Mouse (Mus musculus) midbrain, embryonic 13.5 days (tissue): ENCODE measurements around the gene Eif4h. TPM values are rescaled to one million over a fixed set of nuclear protein-coding genes. Genes with fewer than 3 reads are reported as not detected.

Source experiments
- ATAC-seq: fragments of 200-750 bp; cut with Nextera tagmentation; 2 replicates; pipeline ENCODE4 v1.8.0; 2017; ENCODE audit warnings: mild to moderate bottlenecking, moderate TSS enrichment, moderate library complexity
- H3K27ac ChIP-seq: fragments of 300-500 bp; sonication (generic); 2 replicates; pipeline ENCODE4 v1.5.1; 2015; ENCODE audit warnings: inconsistent platforms, mild to moderate bottlenecking, moderate library complexity
- H3K27me3 ChIP-seq: fragments of 300-500 bp; sonication (generic); 2 replicates; pipeline ENCODE4 v1.6.1; 2015; ENCODE audit warnings: mild to moderate bottlenecking, inconsistent platforms
- H3K36me3 ChIP-seq: fragments of 300-500 bp; sonication (generic); 2 replicates; pipeline ENCODE4 v1.6.1; 2015; ENCODE audit warnings: mild to moderate bottlenecking, inconsistent platforms
- H3K4me1 ChIP-seq: fragments of 300-500 bp; sonication (generic); replicated peaks from 2 replicates; pipeline ENCODE4 v1.6.1; 2015; ENCODE audit warnings: inconsistent platforms
- H3K4me2 ChIP-seq: fragments of 300-500 bp; sonication (generic); replicated peaks from 2 replicates; pipeline ENCODE4 v1.6.1; 2015; ENCODE audit warnings: moderate library complexity, mild to moderate bottlenecking, inconsistent platforms
- H3K4me3 ChIP-seq: fragments of 300-500 bp; sonication (generic); replicated peaks from 2 replicates; pipeline ENCODE4 v1.5.1; 2015; ENCODE audit warnings: mild to moderate bottlenecking, inconsistent platforms
- H3K9ac ChIP-seq: fragments of 300-500 bp; sonication (generic); replicated peaks from 2 replicates; pipeline ENCODE4 v1.6.1; 2015; ENCODE audit warnings: mild to moderate bottlenecking, inconsistent platforms
- H3K9me3 ChIP-seq: fragments of 300-500 bp; sonication (generic); 2 replicates; pipeline ENCODE4 v1.6.1; 2016; ENCODE audit warnings: mild to moderate bottlenecking, inconsistent platforms
- WGBS: fragments of 180-500 bp; shearing (Covaris S2); methylation state at CpG from one replicate; pipeline ENCODE4 v1.1.7; 2015; 5-methylcytosine and 5-hydroxymethylcytosine counted together
- polyA plus RNA-seq: library from polyadenylated mRNA; unstranded; fragments of >200 nt; fragmentation: Nextera tagmentation; extraction: Ambion mirVana; gene quantifications from 2 replicates; pipeline ENCODE4 v1.2.1, GENCODE M21; 2015

Eif4h gene
- polyA plus RNA-seq, 1 experiment from 2014 or later: 382 TPM

GRCm38 (mm10) chr5:134646461-134646860 is 7.2 kb upstream of the Eif4h start:
- Histone ChIP-seq H3K27me3 (no peaks in the 10 kb centered on the region), H3K4me1 (no peaks in the 10 kb centered on the region), H3K9me3 (no peaks in the 10 kb centered on the region), H3K4me3 (no peak overlapping the region), H3K9ac (no peak overlapping the region), H3K27ac (no peak overlapping the region), H3K4me2 (no peak overlapping the region), H3K36me3 (no peaks in the 10 kb centered on the region)
- 76% methylated on average over 4 of the region's 4 CpGs for WGBS
- ATAC-seq: no peak

DNA sequence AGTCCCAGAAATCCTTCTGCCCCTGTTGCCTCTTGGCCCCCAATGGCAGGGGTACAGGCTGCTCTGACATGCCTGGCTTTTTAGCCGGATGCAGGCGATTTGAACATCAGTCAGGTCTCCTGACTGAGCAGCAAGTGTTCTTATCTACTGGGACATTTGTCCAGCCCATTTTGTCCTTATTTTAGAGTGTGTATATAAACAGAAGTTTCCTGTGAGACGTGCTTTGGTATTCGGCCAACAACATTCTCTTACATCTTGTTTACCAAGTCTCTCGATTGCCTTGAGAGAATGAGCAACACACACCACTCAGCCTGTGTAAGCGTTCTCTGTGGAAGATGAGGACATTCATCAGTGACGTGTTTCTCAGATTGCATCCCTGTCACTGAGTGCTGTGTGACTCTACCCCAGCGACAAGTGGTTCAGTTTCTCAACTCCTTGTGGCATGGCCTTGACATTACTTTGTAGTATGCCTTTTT is 5.4 kb upstream of the Eif4h start:
- WGBS: 80% methylated on average over 8 of the region's 8 CpGs
- no peak overlapping the region for H3K4me2 ChIP-seq

GRCm38 (mm10) chr5:134644121-134644520 is 4.8 kb upstream of the Eif4h start:
- 89% methylated on average over 1 of the region's 1 CpGs for WGBS

More for the DNA sequence above, 5.4 kb upstream of the Eif4h start:
- no peaks in the 10 kb centered on the region for H3K36me3 ChIP-seq
- no peaks in the 10 kb centered on the region for H3K27me3 ChIP-seq
- no peak for ATAC-seq
- H3K9ac ChIP-seq: no peak overlapping the region
- H3K27ac ChIP-seq: no peak overlapping the region
- H3K9me3 ChIP-seq: no peaks in the 10 kb centered on the region
- H3K4me3 ChIP-seq: no peak overlapping the region
- H3K4me1 ChIP-seq: peaks cover 2% of the 10 kb centered on the region; the same call in 1 of the 2 replicates

DNA sequence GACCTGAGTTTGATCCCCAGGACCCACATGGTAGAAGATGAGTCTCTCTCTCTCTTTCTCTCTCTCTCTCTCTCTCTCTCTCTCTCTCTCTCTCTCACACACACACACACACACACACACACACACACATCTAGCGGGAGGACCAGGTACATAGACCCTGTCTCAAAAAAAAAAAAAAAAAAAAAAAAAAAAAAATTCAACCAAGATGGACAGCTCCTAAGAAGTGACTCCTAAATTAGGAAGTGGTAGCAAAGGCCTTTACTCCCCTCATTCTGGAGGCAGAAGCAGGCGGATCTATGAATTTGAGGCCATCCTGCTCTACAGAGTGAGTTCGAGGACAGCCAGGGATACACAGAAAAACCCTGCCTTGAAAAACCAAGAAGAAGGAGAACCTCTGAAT is 1.1 kb upstream of the Eif4h start:
- H3K9me3 ChIP-seq: no peaks in the 10 kb centered on the region
- 98% methylated on average over 3 of the region's 3 CpGs for WGBS
- H3K4me2 ChIP-seq: no peak overlapping the region
- no peak overlapping the region for H3K9ac ChIP-seq
- H3K27ac ChIP-seq: 0 out of 2 replicates have a peak overlapping the region, but pooled peaks have one; percentile 95
- H3K27me3 ChIP-seq: no peaks in the 10 kb centered on the region
- H3K4me1 ChIP-seq: peaks cover 21% of the 10 kb centered on the region
- H3K4me3 ChIP-seq: no peak overlapping the region
- no peak for ATAC-seq
- H3K36me3 ChIP-seq: peaks cover 10% of the 10 kb centered on the region

More at GRCm38 (mm10) chr5:134644121-134644520, 4.8 kb upstream of the Eif4h start:
- Histone ChIP-seq H3K9ac (no peak overlapping the region), H3K36me3 (no peaks in the 10 kb centered on the region), H3K9me3 (no peaks in the 10 kb centered on the region), H3K4me2 (no peak overlapping the region), H3K4me1 (peaks cover 4% of the 10 kb centered on the region; the same call in 1 of the 2 replicates), H3K4me3 (no peak overlapping the region), H3K27me3 (no peaks in the 10 kb centered on the region), H3K27ac (no peak overlapping the region)
- no peak for ATAC-seq

DNA sequence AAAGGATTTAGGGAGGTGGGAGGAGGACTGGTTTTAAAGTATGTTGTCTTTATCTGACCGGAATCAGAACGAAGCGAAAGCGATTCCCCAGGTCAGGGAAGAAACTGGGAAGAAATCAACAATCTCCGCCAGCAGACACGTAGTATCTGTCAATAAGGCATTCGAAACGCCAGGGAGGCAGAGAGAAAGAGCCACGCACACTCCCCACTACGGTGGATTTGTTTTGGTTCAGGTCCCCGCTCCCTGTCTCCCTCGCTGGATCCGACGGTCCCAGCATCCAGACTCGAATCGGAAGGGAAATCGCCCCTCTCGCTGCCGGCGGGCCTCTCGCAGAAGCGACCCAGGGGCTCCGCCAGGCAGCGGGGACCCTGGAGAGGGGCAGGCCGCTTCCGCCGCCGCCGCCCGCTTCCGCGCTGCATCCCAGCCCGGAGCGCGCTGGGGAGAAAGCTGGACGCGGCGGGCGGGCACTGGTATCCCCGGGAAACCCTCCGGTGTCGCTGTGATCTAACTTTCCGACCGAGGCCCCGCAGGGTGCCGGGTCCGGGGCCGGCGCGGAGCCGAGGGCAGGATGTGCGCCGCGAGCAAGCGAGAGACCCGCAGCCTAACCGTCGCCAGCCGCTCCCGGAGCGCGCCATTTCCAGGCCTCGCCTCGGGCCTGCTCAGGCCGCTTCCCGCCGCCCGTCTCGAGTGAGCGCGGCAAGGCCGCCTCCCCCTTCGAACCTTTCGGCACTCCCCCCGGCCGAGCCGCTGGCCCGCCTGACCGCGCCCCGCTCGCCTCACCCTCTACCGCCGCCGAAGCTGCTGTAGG is 625 bp downstream of the Eif4h start:
- H3K4me1 ChIP-seq: peaks cover 21% of the 10 kb centered on the region
- H3K36me3 ChIP-seq: peaks cover 22% of the 10 kb centered on the region
- ATAC-seq: peak; percentile 47
- H3K4me3 ChIP-seq: peak overlapping the region; percentile 100
- H3K27me3 ChIP-seq: no peaks in the 10 kb centered on the region
- peak overlapping the region; percentile 100 for H3K9ac ChIP-seq
- H3K4me2 ChIP-seq: peak overlapping the region; percentile 88
- WGBS: under 1% methylated on average over 69 of the region's 85 CpGs
- peak overlapping the region; percentile 95 for H3K27ac ChIP-seq
- H3K9me3 ChIP-seq: no peaks in the 10 kb centered on the region

DNA sequence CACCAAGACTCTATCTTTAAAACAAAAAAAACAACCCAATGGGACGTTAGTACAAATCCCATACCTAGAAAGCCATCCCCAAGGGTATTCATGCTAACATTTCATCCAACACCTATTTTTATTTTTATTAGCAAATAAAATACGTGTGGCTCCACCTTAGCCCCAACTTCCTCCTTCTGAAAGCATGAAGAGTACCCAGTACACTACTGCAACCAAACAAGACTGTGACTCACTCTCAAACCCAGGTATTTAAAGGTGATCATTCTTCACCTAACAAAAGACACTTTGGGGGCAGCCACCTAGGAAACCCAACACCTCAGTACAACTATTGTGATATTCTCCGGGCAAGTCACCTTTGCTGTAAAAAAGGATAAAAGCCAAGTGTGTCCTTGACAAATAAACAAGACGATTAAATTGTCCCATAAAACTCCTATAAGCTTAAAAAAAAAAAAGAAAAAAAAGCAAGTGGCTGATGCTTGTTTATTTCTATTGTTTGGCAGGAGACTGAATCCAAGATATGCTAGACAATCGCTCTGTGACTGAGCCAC is 1.4 kb downstream of the Eif4h start:
- H3K4me2 ChIP-seq: peak overlapping the region; percentile 88
- no peaks in the 10 kb centered on the region for H3K9me3 ChIP-seq

DNA sequence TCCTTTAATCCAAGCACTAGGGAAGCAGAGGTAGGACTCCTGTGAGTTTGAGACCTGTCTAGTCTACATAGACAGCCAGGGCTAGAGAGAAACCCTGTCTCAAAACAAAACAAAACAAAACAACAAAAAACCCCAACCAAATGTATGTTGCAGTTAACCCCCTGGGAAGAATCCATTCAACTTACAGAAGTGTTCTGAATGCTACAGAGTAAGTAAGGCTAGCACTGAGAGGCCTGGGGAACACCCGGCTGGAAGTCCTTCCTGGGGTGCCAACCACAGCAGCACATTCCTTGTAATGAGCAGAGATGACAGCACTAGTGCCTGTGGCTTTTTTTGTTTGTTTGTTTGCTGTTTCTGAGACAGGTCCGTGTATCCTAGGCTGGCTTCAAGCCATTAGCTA is 6.4 kb downstream of the Eif4h start:
- WGBS: 68% methylated on average over 2 of the region's 2 CpGs
- peaks cover 57% of the 10 kb centered on the region for H3K36me3 ChIP-seq

More for the DNA sequence above, 1.4 kb downstream of the Eif4h start:
- H3K9ac ChIP-seq: peak overlapping the region; percentile 100
- peaks cover 27% of the 10 kb centered on the region for H3K4me1 ChIP-seq
- H3K36me3 ChIP-seq: peaks cover 29% of the 10 kb centered on the region
- no peak for ATAC-seq
- H3K27me3 ChIP-seq: no peaks in the 10 kb centered on the region
- H3K4me3 ChIP-seq: peak overlapping the region; percentile 100
- peak overlapping the region; percentile 95 for H3K27ac ChIP-seq
- 36% methylated on average over 5 of the region's 5 CpGs for WGBS

GRCm38 (mm10) chr5:134630835-134631234 is 8.5 kb downstream of the Eif4h start:
- Histone ChIP-seq H3K36me3 (peaks cover 69% of the 10 kb centered on the region), H3K27me3 (no peaks in the 10 kb centered on the region), H3K4me2 (no peak overlapping the region), H3K9me3 (no peaks in the 10 kb centered on the region), H3K27ac (no peak overlapping the region), H3K9ac (no peak overlapping the region), H3K4me1 (peaks cover 7% of the 10 kb centered on the region; the same call in 1 of the 2 replicates), H3K4me3 (no peak overlapping the region)
- ATAC-seq: no peak

More for the DNA sequence above, 6.4 kb downstream of the Eif4h start:
- Histone ChIP-seq H3K27me3 (no peaks in the 10 kb centered on the region), H3K9me3 (no peaks in the 10 kb centered on the region), H3K27ac (no peak overlapping the region), H3K4me2 (no peak overlapping the region), H3K9ac (no peak overlapping the region), H3K4me3 (no peak overlapping the region), H3K4me1 (peaks cover 19% of the 10 kb centered on the region)
- ATAC-seq: no peak

DNA sequence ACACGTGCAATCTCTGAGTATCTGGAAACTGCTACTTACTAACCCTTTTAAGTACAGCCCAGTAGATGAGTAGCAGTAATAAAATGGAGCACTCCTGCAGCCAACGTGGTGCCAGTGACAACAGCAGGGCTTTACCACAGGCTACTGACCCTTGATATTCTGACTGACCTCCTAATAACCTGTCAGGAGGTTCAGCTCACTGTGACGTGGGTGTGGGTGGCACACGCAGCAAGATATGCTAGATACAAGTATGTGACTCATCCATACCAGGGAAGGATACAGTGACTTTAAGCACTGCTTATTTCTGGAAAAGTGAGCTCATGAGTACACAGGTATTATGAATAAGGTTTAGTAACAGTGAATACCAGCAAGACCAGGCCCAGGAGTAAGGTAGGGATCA is 9.8 kb downstream of the Eif4h start:
- Histone ChIP-seq H3K4me2 (no peak overlapping the region), H3K36me3 (peaks cover 72% of the 10 kb centered on the region), H3K27ac (no peak overlapping the region), H3K9me3 (no peaks in the 10 kb centered on the region), H3K9ac (no peak overlapping the region), H3K4me1 (peaks cover 7% of the 10 kb centered on the region; the same call in 1 of the 2 replicates), H3K4me3 (no peak overlapping the region), H3K27me3 (no peaks in the 10 kb centered on the region)
- 86% methylated on average over 4 of the region's 4 CpGs for WGBS
- ATAC-seq: no peak

GRCm38 (mm10) chr5:134622069-134622468 is 17.2 kb downstream of the Eif4h start:
- ATAC-seq: no peak

GRCm38 (mm10) chr5:134621099-134621640 is 18.1 kb downstream of the Eif4h start:
- H3K4me3 ChIP-seq: no peak overlapping the region
- 92% methylated on average over 16 of the region's 16 CpGs for WGBS
- peaks cover 95% of the 10 kb centered on the region for H3K36me3 ChIP-seq
- no peaks in the 10 kb centered on the region for H3K27me3 ChIP-seq
- no peaks in the 10 kb centered on the region for H3K4me1 ChIP-seq
- H3K9me3 ChIP-seq: no peaks in the 10 kb centered on the region
- H3K9ac ChIP-seq: no peak overlapping the region
- ATAC-seq: no peak
- no peak overlapping the region for H3K27ac ChIP-seq
- no peak overlapping the region for H3K4me2 ChIP-seq

More at GRCm38 (mm10) chr5:134622069-134622468, 17.2 kb downstream of the Eif4h start:
- Histone ChIP-seq H3K4me2 (no peak overlapping the region), H3K9ac (no peak overlapping the region), H3K27me3 (no peaks in the 10 kb centered on the region), H3K4me1 (no peaks in the 10 kb centered on the region), H3K4me3 (no peak overlapping the region), H3K36me3 (peaks cover 100% of the 10 kb centered on the region), H3K27ac (no peak overlapping the region), H3K9me3 (no peaks in the 10 kb centered on the region)
- WGBS: 84% methylated on average over 2 of the region's 2 CpGs

GRCm38 (mm10) chr5:134620457-134620856 is 18.8 kb downstream of the Eif4h start:
- no peak overlapping the region for H3K4me2 ChIP-seq
- H3K27ac ChIP-seq: no peak overlapping the region
- ATAC-seq: no peak
- no peaks in the 10 kb centered on the region for H3K27me3 ChIP-seq
- no peaks in the 10 kb centered on the region for H3K9me3 ChIP-seq
- H3K9ac ChIP-seq: no peak overlapping the region
- no peaks in the 10 kb centered on the region for H3K4me1 ChIP-seq
- peaks cover 94% of the 10 kb centered on the region for H3K36me3 ChIP-seq
- no peak overlapping the region for H3K4me3 ChIP-seq
- WGBS: 97% methylated on average over 9 of the region's 9 CpGs
